In genomic region chr10:122765992-122766391, GRCm38 (mm10) we compare ENCODE assay signal across 26 mouse cellular contexts.
DNase-seq lines count a peak whose midpoint lies in the region; ATAC-seq and TF ChIP-seq lines count a peak whose summit lies in the region.
"Had no signal": no experiment of that assay in that cellular context is flagged by ENCODE, and none has a peak within 500 bp of the region (broad histone marks: within the 10 kb centered on the region; RNA-seq: fewer than 3 reads in every experiment).

No protein-coding gene starts in this region.

- no peak overlapping the region for H3K4me3 ChIP-seq in lung, postnatal 0 days (ENCODE audit: low read depth, low read length)
- H3K4me3 ChIP-seq: forebrain, embryonic 15.5 days; hindbrain, embryonic 13.5 days; liver, embryonic 12.5 days; megakaryocyte, embryonic 14.5 days; midbrain, embryonic 13.5 days had no signal

- no peak; the same call in 1 of the 2 replicates for ATAC-seq in lung, postnatal 0 days
- ATAC-seq: activated CD4-positive, CD25-positive, alpha-beta regulatory T cell, adult 4 months; forebrain, embryonic 15.5 days; liver, embryonic 12.5 days; liver, postnatal 0 days; midbrain, embryonic 13.5 days had no signal

- TF ChIP-seq EP300 in lung, postnatal 0 days (IDR thresholded peaks at IDR 0.05): no peak

- intact Hi-C loops in heart, postnatal 10 days (cut with DNase I): loop anchor here (2.0 kb wide), 1 partner anchor 87 kb away; the partner anchor contains the start of gene Ppm1h

- H3K4me2 ChIP-seq in lung, postnatal 0 days (replicated peaks; ENCODE audit: low read depth, low read length): no peak overlapping the region
- H3K4me2 ChIP-seq: forebrain, embryonic 15.5 days; hindbrain, embryonic 13.5 days; liver, embryonic 12.5 days; midbrain, embryonic 13.5 days had no signal

- 17% methylated on average over 8 of the region's 8 CpGs for WGBS in lung, postnatal 0 days

- H3K27ac ChIP-seq in lung, postnatal 0 days (ENCODE audit: low read length): no peak overlapping the region
- H3K27ac ChIP-seq: forebrain, embryonic 15.5 days; hindbrain, embryonic 13.5 days; kidney, postnatal 0 days; liver, embryonic 12.5 days; midbrain, embryonic 13.5 days had no signal

- H3K9ac ChIP-seq in lung, postnatal 0 days (replicated peaks; ENCODE audit: low read depth): no peak overlapping the region
- H3K9ac ChIP-seq: forebrain, embryonic 15.5 days; hindbrain, embryonic 13.5 days; liver, embryonic 12.5 days; liver, postnatal 0 days; midbrain, embryonic 13.5 days had no signal

- H3K36me3 ChIP-seq in lung, postnatal 0 days (ENCODE audit: insufficient read depth, low read length): no peaks in the 10 kb centered on the region
- H3K36me3 ChIP-seq: forebrain, embryonic 15.5 days; hindbrain, embryonic 13.5 days; liver, embryonic 12.5 days; midbrain, embryonic 13.5 days had no signal

- DNase-seq in embryo, embryonic 11 days: peak; percentile 34
- DNase-seq in embryo, embryonic 10.5 days (ENCODE audit: low spot score): no peak
- DNase-seq in heart, adult 8-10 months (ENCODE audit: low spot score): peak; percentile 11
- no peak for DNase-seq in heart, postnatal 10 days
- DNase-seq in kidney, adult 18-20 months: peak; percentile 28
- no peak for DNase-seq in kidney, postnatal 25 days
- DNase-seq in lung, postnatal 0 days (ENCODE audit: low spot score): peak; percentile 17
- no peak for DNase-seq in lung, adult 18-20 months
- DNase-seq: adrenal gland, adult 2 months; adrenal gland, postnatal 36 days; cerebellum, adult 2 months; cerebellum, postnatal 14 days; heart, postnatal 4 days; layer of hippocampus, postnatal 36 days; left cerebral cortex, postnatal 4 days; liver, postnatal 0 days; thymus, adult 2 months; thymus, postnatal 36 days had no signal

- H3K9me3 ChIP-seq in lung, postnatal 0 days (ENCODE audit: low read length): no peaks in the 10 kb centered on the region
- H3K9me3 ChIP-seq: forebrain, embryonic 15.5 days; hindbrain, embryonic 13.5 days; liver, embryonic 12.5 days; megakaryocyte, embryonic 14.5 days; midbrain, embryonic 13.5 days had no signal

- TF ChIP-seq CTCF in lung, postnatal 0 days (IDR thresholded peaks at IDR 0.05): no peak

- H3K4me1 ChIP-seq in lung, postnatal 0 days (ENCODE audit: insufficient read depth, low read depth, low read length): no peaks in the 10 kb centered on the region
- H3K4me1 ChIP-seq: forebrain, embryonic 15.5 days; liver, embryonic 12.5 days had no signal

- no peaks in the 10 kb centered on the region for H3K27me3 ChIP-seq in lung, postnatal 0 days (replicated peaks; ENCODE audit: insufficient read depth, low read length)
- H3K27me3 ChIP-seq: CH12.LX; forebrain, embryonic 15.5 days; hindbrain, embryonic 13.5 days; megakaryocyte, embryonic 14.5 days; midbrain, embryonic 13.5 days had no signal

Comparison
In these comparisons a context has a peak if more than half of its experiments do, and no peak if none do; other contexts are left out.
1. DNase-seq: peak in embryo, embryonic 11 days (single experiment), heart, adult 8-10 months (single experiment), kidney, adult 18-20 months (single experiment) and lung, postnatal 0 days (single experiment); none in embryo, embryonic 10.5 days (single experiment), heart, postnatal 10 days (0 of 2), kidney, postnatal 25 days (0 of 2) and lung, adult 18-20 months (0 of 2).